Mouse (Mus musculus) kidney, embryonic 14.5 days (tissue): Measurements from ENCODE around the gene Efna2. TPM values are rescaled to one million over a fixed set of nuclear protein-coding genes. Genes with fewer than 3 reads are reported as not detected.
"Not testable (repeated sequence)": the region's sequence is repeated elsewhere in the genome, so short reads cannot be mapped to it uniquely, and the experiment has no call there.

Experiments used
- ATAC-seq: fragments of 200-750 bp; cut with Nextera tagmentation; 2 replicates; pipeline ENCODE4 v1.8.0; 2017; ENCODE audit warnings: moderate number of reproducible peaks, mild to moderate bottlenecking, moderate TSS enrichment, moderate library complexity; ENCODE audit not compliant: low FRiP score, low TSS enrichment
- H3K27ac ChIP-seq: fragments of 300-500 bp; sonication (generic); 2 replicates; pipeline ENCODE4 v1.5.1; 2014; ENCODE audit warnings: low read depth, mild to moderate bottlenecking, low read length, moderate library complexity, mixed read lengths
- H3K27me3 ChIP-seq: fragments of 300-500 bp; sonication (generic); 2 replicates; pipeline ENCODE4 v1.6.1; 2014; ENCODE audit warnings: mild to moderate bottlenecking, low read length; ENCODE audit not compliant: control insufficient read depth, insufficient read depth
- H3K36me3 ChIP-seq: fragments of 300-500 bp; sonication (generic); 2 replicates; pipeline ENCODE4 v1.6.1; 2014; ENCODE audit warnings: low read length, mixed read lengths; ENCODE audit not compliant: control insufficient read depth, insufficient read depth
- H3K4me1 ChIP-seq: fragments of 300-500 bp; sonication (generic); 2 replicates; pipeline ENCODE4 v1.6.1; 2014; ENCODE audit warnings: low read length, mixed read lengths; ENCODE audit not compliant: control insufficient read depth, insufficient read depth
- H3K4me2 ChIP-seq: fragments of 300-500 bp; sonication (generic); replicated peaks from 2 replicates; pipeline ENCODE4 v1.6.1; 2014; ENCODE audit warnings: low read depth, mild to moderate bottlenecking, low read length
- H3K4me3 ChIP-seq: fragments of 300-500 bp; sonication (generic); 2 replicates; pipeline ENCODE4 v1.5.1; 2014; ENCODE audit warnings: mild to moderate bottlenecking, low read length
- H3K9ac ChIP-seq: fragments of 300-500 bp; sonication (generic); 2 replicates; pipeline ENCODE4 v1.6.1; 2014; ENCODE audit warnings: low read depth, mild to moderate bottlenecking, low read length, moderate library complexity
- H3K9me3 ChIP-seq: fragments of 300-500 bp; sonication (generic); 2 replicates; pipeline ENCODE4 v1.6.1; 2016; ENCODE audit warnings: low read length; ENCODE audit not compliant: control insufficient read depth
- WGBS: fragments of 180-500 bp; shearing (Covaris S2); extraction: QIAGEN DNeasy Blood & Tissue Kit; methylation state at CpG from one replicate; pipeline ENCODE4 v1.1.7; 2014; 5-methylcytosine and 5-hydroxymethylcytosine counted together
- polyA plus RNA-seq: library from polyadenylated mRNA; unstranded; fragments of >200 nt; fragmentation: Nextera tagmentation; extraction: Ambion mirVana; gene quantifications from 2 replicates; pipeline ENCODE4 v1.2.1, GENCODE M21; 2014

The Efna2 gene
- polyA plus RNA-seq, 1 experiment from 2014 or later, result 17.3 TPM

- Histone ChIP-seq H3K4me1 (no peaks in the 10 kb centered on the region), H3K27ac (no peak overlapping the region), H3K4me3 (no peak overlapping the region), H3K9ac (no peak overlapping the region), H3K36me3 (no peaks in the 10 kb centered on the region), H3K4me2 (no peak overlapping the region), H3K9me3 (no peaks in the 10 kb centered on the region), H3K27me3 (no peaks in the 10 kb centered on the region)
- peak; percentile 10; the same call in 1 of the 2 replicates for ATAC-seq
- WGBS, result 42% methylated on average over 5 of the region's 9 CpGs
Measured at GRCm38 (mm10) chr10:80220676-80221075, 41.4 kb downstream of the Efna2 start.

- H3K4me3 ChIP-seq, H3K27me3 ChIP-seq, H3K36me3 ChIP-seq, H3K9me3 ChIP-seq, H3K4me2 ChIP-seq, ATAC-seq, H3K9ac ChIP-seq, H3K27ac ChIP-seq: not testable (repeated sequence)
- WGBS, result 83% methylated on average over 2 of the region's 2 CpGs
- H3K4me1 ChIP-seq, result peaks cover 12% of the 10 kb centered on the region
Measured at GRCm38 (mm10) chr10:80223137-80223536, 43.9 kb downstream of the Efna2 start.

- Histone ChIP-seq H3K4me3 (peak overlapping the region; percentile 80; the same call in 1 of the 2 replicates), H3K27me3 (no peaks in the 10 kb centered on the region), H3K9me3 (no peaks in the 10 kb centered on the region), H3K4me1 (peaks cover 30% of the 10 kb centered on the region), H3K9ac (peak overlapping the region; percentile 50; the same call in 1 of the 2 replicates), H3K36me3 (peaks cover 24% of the 10 kb centered on the region), H3K27ac (peak overlapping the region; percentile 73), H3K4me2 (peak overlapping the region; percentile 32)
- ATAC-seq, result no peak; the same call in 1 of the 2 replicates
- under 1% methylated on average over 14 of the region's 14 CpGs for WGBS
Measured at GRCm38 (mm10) chr10:80226071-80226415, 46.8 kb downstream of the Efna2 start.

GRCm38 (mm10) chr10:80226416-80227165 lies 47.3 kb downstream of the Efna2 start, which contains the start of gene Mum1:
Gene Mum1 (plus strand): TSS chr10:80226434.
- H3K36me3 ChIP-seq, result peaks cover 27% of the 10 kb centered on the region
- H3K9ac ChIP-seq, result peak within 1 kb of the TSS; percentile 94
- H3K4me2 ChIP-seq, result peak within 1 kb of the TSS; percentile 77
- H3K27ac ChIP-seq, result peak within 1 kb of the TSS; percentile 93
- H3K4me1 ChIP-seq, result peaks cover 30% of the 10 kb centered on the region
- ATAC-seq, result peak; percentile 99
- H3K4me3 ChIP-seq, result peak within 1 kb of the TSS; percentile 80
- H3K27me3 ChIP-seq, result no peaks in the 10 kb centered on the region
- no peaks in the 10 kb centered on the region for H3K9me3 ChIP-seq
- under 1% methylated on average over 70 of the region's 75 CpGs for WGBS

- peak overlapping the region; percentile 80 for H3K4me3 ChIP-seq
- H3K27ac ChIP-seq, result peak overlapping the region; percentile 93
- H3K9me3 ChIP-seq, result no peaks in the 10 kb centered on the region
- ATAC-seq, result no peak
- peak overlapping the region; percentile 77 for H3K4me2 ChIP-seq
- peak overlapping the region; percentile 94 for H3K9ac ChIP-seq
- 2% methylated on average over 10 of the region's 10 CpGs for WGBS
- H3K27me3 ChIP-seq, result no peaks in the 10 kb centered on the region
- H3K4me1 ChIP-seq, result peaks cover 30% of the 10 kb centered on the region
- H3K36me3 ChIP-seq, result peaks cover 33% of the 10 kb centered on the region
Measured at GRCm38 (mm10) chr10:80227166-80227539, 47.9 kb downstream of the Efna2 start.

GRCm38 (mm10) chr10:80227877-80228775 lies 48.8 kb downstream of the Efna2 start:
- H3K4me1 ChIP-seq, result peaks cover 32% of the 10 kb centered on the region
- H3K27ac ChIP-seq, result peak overlapping the region; percentile 93; the same call in 1 of the 2 replicates
- H3K36me3 ChIP-seq, result peaks cover 42% of the 10 kb centered on the region
- 49% methylated on average over 15 of the region's 15 CpGs for WGBS
- peak overlapping the region; percentile 80 for H3K4me3 ChIP-seq
- no peaks in the 10 kb centered on the region for H3K27me3 ChIP-seq
- H3K9me3 ChIP-seq, result no peaks in the 10 kb centered on the region
- peak overlapping the region; percentile 94 for H3K9ac ChIP-seq
- ATAC-seq, result no peak
- peak overlapping the region; percentile 77 for H3K4me2 ChIP-seq

GRCm38 (mm10) chr10:80236145-80236825 lies 57.0 kb downstream of the Efna2 start:
- Histone ChIP-seq H3K9me3 (no peaks in the 10 kb centered on the region), H3K4me3 (no peak overlapping the region), H3K4me2 (no peak overlapping the region), H3K27me3 (no peaks in the 10 kb centered on the region), H3K4me1 (peaks cover 4% of the 10 kb centered on the region; the same call in 1 of the 2 replicates), H3K27ac (no peak overlapping the region), H3K36me3 (peaks cover 98% of the 10 kb centered on the region), H3K9ac (no peak overlapping the region)
- no peak for ATAC-seq
- WGBS, result 95% methylated on average over 13 of the region's 13 CpGs

- Histone ChIP-seq H3K9me3 (no peaks in the 10 kb centered on the region), H3K4me1 (peaks cover 4% of the 10 kb centered on the region; the same call in 1 of the 2 replicates), H3K9ac (no peak overlapping the region), H3K27ac (no peak overlapping the region), H3K4me2 (no peak overlapping the region), H3K27me3 (no peaks in the 10 kb centered on the region), H3K36me3 (peaks cover 98% of the 10 kb centered on the region), H3K4me3 (no peak overlapping the region)
- WGBS, result 94% methylated on average over 4 of the region's 4 CpGs
- no peak for ATAC-seq
Measured at GRCm38 (mm10) chr10:80237020-80237419, 57.7 kb downstream of the Efna2 start.
